Mouse (Mus musculus): ENCODE data around the gene Hcar2. TPM values are rescaled to one million over a fixed set of nuclear protein-coding genes. Genes with fewer than 3 reads are reported as not detected.

Hcar2 gene
- total RNA-seq (2021), result 1 to 10 TPM in 1 of 2 experiments, under 1 TPM in 1; 0.96 to 1.8 TPM
- long read RNA-seq, experiment 1, partial matches to known transcripts, result 0 of 3 reads
- long read RNA-seq, experiment 1, other reads (novel, unspliced or antisense), result 0 of 3 reads
- long read RNA-seq, experiment 2, partial matches to known transcripts, result 0 of 3 reads
- long read RNA-seq, experiment 2, other reads (novel, unspliced or antisense), result 0 of 3 reads

- no peak for DNase-seq (ENCODE audit: low spot score in 2 of 2)
Measured at GRCm38 (mm10) chr5:123865365-123865764, at the start of gene Hcar2. Hcar2 (minus strand) TSS chr5:123865499.

DNA sequence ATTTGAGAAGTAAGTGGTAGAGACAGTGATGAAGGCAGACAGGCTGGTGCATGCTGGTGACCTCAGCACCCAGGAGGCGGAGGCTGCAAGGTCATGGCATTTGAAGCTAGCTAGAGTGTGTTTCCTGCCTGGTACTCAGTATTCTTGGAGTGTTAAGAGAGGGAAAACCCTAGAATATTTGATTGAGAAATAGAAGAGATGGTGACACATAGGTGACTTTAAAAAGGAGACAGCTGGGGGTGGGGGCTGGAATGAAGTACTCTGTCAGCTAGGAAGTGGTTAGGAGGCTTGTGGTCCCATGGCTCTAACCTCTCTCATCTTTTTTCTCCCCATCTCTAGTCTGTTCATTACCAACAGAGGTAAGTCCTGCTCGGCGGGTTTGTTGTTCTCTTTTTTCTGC lies 49.6 kb upstream of the Hcar2 start:
- DNase-seq (ENCODE audit: low spot score in 2 of 2), result no peak

GRCm38 (mm10) chr5:123907631-123907977 lies 42.3 kb upstream of the Hcar2 start:
- no peak for DNase-seq (ENCODE audit: low spot score in 2 of 2)

- DNase-seq (ENCODE audit: low spot score in 2 of 2), result peak; percentile 100
Measured at GRCm38 (mm10) chr5:123906976-123907630, 41.8 kb upstream of the Hcar2 start, which contains the start of gene Denr. Denr (plus strand) TSS chr5:123907175.

GRCm38 (mm10) chr5:123906146-123906975 lies 41.1 kb upstream of the Hcar2 start:
- DNase-seq (ENCODE audit: low spot score in 2 of 2), result no peak

- no peak for DNase-seq (ENCODE audit: low spot score in 2 of 2)
Measured at GRCm38 (mm10) chr5:123904059-123904672, 38.9 kb upstream of the Hcar2 start.

GRCm38 (mm10) chr5:123897352-123897751 lies 32.1 kb upstream of the Hcar2 start:
- DNase-seq (ENCODE audit: low spot score in 2 of 2), result no peak

GRCm38 (mm10) chr5:123896395-123896794 lies 31.1 kb upstream of the Hcar2 start:
- DNase-seq (ENCODE audit: low spot score in 2 of 2), result no peak

- DNase-seq (ENCODE audit: low spot score in 2 of 2), result no peak
Measured at GRCm38 (mm10) chr5:123893520-123893919, 28.2 kb upstream of the Hcar2 start.

DNA sequence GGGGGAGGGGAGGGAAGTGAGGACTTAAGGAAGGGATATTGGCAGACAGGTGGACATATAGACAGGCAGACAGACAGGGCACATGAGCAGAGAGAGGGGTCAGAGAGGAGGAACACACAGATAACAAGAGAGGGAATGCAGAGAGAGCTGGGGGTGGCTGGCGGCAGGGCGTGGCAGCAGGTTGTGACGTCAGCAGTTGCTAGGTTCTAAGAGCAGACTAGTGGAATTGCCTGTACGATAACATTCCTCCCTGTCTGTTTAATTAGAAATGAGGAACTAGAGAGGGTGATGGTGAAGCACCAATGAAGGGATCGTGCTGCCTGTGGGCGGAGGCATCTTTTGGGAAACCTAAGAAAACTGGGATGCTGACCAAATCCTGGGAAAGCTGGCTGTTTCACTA lies 26.4 kb upstream of the Hcar2 start:
- DNase-seq (ENCODE audit: low spot score in 2 of 2), result no peak

- no peak for DNase-seq (ENCODE audit: low spot score in 2 of 2)
Measured at GRCm38 (mm10) chr5:123890987-123891386, 25.7 kb upstream of the Hcar2 start.

- no peak for DNase-seq (ENCODE audit: low spot score in 2 of 2)
Measured at GRCm38 (mm10) chr5:123890312-123890711, 25.0 kb upstream of the Hcar2 start.

GRCm38 (mm10) chr5:123886365-123886764 lies 21.1 kb upstream of the Hcar2 start:
- DNase-seq (ENCODE audit: low spot score in 2 of 2), result no peak

GRCm38 (mm10) chr5:123884332-123884731 lies 19.0 kb upstream of the Hcar2 start:
- no peak for DNase-seq (ENCODE audit: low spot score in 2 of 2)

DNA sequence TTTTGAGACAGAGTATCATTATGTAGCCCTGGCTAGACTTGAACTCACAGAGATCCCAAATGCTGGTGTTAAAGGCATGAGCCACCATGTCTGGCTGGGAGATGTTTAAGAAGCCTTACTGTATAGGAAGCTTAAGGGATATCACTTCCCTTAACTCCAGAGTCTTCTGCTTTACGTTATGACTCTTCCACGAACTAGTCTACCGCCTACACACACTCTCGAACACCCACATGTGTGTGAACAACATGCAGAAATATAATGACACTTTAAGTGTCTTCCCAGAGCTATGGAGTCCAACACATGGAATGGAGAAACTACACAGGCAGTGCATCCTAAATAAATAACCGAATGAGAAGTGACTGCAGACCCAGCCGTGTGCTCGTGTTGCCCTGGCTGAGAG lies 18.6 kb upstream of the Hcar2 start:
- DNase-seq (ENCODE audit: low spot score in 2 of 2), result no peak

DNA sequence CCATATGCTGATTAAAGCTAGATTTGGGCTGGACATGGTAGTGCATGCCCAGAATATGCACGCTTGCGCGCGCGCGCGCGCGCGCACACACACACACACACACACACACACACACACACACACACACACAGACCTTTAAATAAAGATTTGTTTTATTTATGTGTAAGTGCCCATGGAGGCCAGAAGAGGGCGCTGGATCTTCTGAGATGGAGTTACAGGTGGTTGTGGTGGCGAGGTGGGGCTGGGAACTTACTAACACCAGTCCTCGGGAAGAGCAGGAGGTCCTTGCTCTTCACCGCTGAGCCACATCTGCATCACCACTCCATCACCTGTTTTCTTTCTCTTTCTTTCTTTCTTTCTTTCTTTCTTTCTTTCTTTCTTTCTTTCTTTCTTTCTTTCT lies 15.5 kb upstream of the Hcar2 start:
- DNase-seq (ENCODE audit: low spot score in 2 of 2), result no peak

GRCm38 (mm10) chr5:123879928-123880327 lies 14.6 kb upstream of the Hcar2 start, which contains the start of gene Hcar1:
Hcar1 (minus strand) TSS chr5:123880020.
- no peak for DNase-seq (ENCODE audit: low spot score in 2 of 2)

GRCm38 (mm10) chr5:123878056-123878455 lies 12.8 kb upstream of the Hcar2 start:
- DNase-seq (ENCODE audit: low spot score in 2 of 2), result no peak

DNA sequence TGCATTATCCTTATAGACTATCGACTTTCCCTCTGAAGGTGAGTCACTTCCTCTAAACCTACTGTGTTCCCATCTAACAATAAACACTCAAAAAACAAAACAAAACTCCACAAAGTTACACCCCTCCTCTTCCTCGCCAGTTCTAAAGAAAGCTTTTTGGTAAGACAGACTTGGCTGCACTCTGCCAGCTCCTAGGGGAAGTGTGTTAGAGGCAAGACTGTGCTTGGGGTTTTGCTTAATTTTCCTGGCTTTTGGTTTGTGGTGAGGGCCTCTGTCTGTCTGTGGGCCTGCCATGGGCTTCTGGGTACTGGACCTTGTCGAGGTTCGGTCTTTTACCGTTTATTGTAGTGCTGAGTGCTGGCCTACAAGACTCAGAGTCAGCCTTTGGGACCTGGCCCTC lies 8.9 kb upstream of the Hcar2 start:
- DNase-seq (ENCODE audit: low spot score in 2 of 2), result no peak

GRCm38 (mm10) chr5:123869615-123870014 lies 4.3 kb upstream of the Hcar2 start:
- no peak for DNase-seq (ENCODE audit: low spot score in 2 of 2)

- DNase-seq (ENCODE audit: low spot score in 2 of 2), result no peak
Measured at GRCm38 (mm10) chr5:123866457-123866856, 1.2 kb upstream of the Hcar2 start.

GRCm38 (mm10) chr5:123863934-123864333 lies 1.4 kb downstream of the Hcar2 start:
- DNase-seq (ENCODE audit: low spot score in 2 of 2), result no peak
